Mouse (Mus musculus) C2C12 (cell line): ENCODE measurements at regions not wholly inside any gene's neighbourhood (a gene's known extent, or its start where the extent isn't known, plus 50 kb on each side); places are given as distances from the start of the nearest gene placed in this dataset.

ENCODE experiments used
- H3K27me3 ChIP-seq: one replicate; pipeline ENCODE4 v1.6.1; 2011; ENCODE audit not compliant: control insufficient read depth, insufficient read depth, insufficient read length
- H3K36me3 ChIP-seq: one replicate; pipeline ENCODE4 v1.6.1; 2011; ENCODE audit not compliant: control insufficient read depth, insufficient read depth
- H3K4me3 ChIP-seq: one replicate; pipeline ENCODE4 v1.5.1; 2011; ENCODE audit warnings: mild to moderate bottlenecking, control low read depth; ENCODE audit not compliant: poor library complexity, insufficient read depth, severe bottlenecking
- H3K79me2 ChIP-seq: one replicate; pipeline ENCODE4 v1.6.1; 2011; ENCODE audit not compliant: control insufficient read depth, insufficient read depth
- H3K79me3 ChIP-seq: one replicate; pipeline ENCODE4 v1.6.1; 2011; ENCODE audit warnings: low read depth, control low read depth
- H3ac ChIP-seq: one replicate; pipeline ENCODE3; 2011; ENCODE audit warnings: low read depth; ENCODE audit not compliant: control insufficient read depth, insufficient read length
- CEBPB ChIP-seq: IDR thresholded peaks from one replicate; pipeline ENCODE4 v1.6.1; 2011; ENCODE audit warnings: low read depth, mild to moderate bottlenecking, control low read depth, moderate library complexity
- CTCF ChIP-seq: IDR thresholded peaks from one replicate; pipeline ENCODE4 v1.5.1; 2011; ENCODE audit not compliant: control insufficient read depth, insufficient read depth, insufficient read length
- FOSL1 ChIP-seq: IDR thresholded peaks from one replicate; pipeline ENCODE4 v1.8.0; 2011; ENCODE audit warnings: mild to moderate bottlenecking, low read length; ENCODE audit not compliant: poor library complexity, insufficient read depth, severe bottlenecking
- MAX ChIP-seq: IDR thresholded peaks from one replicate; pipeline ENCODE4 v1.6.1; 2011; ENCODE audit warnings: mild to moderate bottlenecking, control low read depth
- MYOD1 ChIP-seq: IDR thresholded peaks from one replicate; pipeline ENCODE4 v1.6.1; 2011; ENCODE audit warnings: low read depth; ENCODE audit not compliant: control insufficient read depth, insufficient read length
- MYOG ChIP-seq: IDR thresholded peaks from one replicate; pipeline ENCODE4 v1.6.1; 2011; ENCODE audit not compliant: control insufficient read depth, insufficient read length; ENCODE audit errors: extremely low read depth
- USF1 ChIP-seq: IDR thresholded peaks from one replicate; pipeline ENCODE4 v1.6.1; 2011; ENCODE audit warnings: low read depth, mild to moderate bottlenecking, control low read depth, moderate library complexity

- Histone ChIP-seq H3ac (no peak overlapping the region), H3K79me3 (no peaks in the 10 kb centered on the region), H3K79me2 (no peaks in the 10 kb centered on the region), H3K27me3 (no peaks in the 10 kb centered on the region), H3K36me3 (no peaks in the 10 kb centered on the region), H3K4me3 (no peak overlapping the region)
- TF ChIP-seq MYOD1 (peak; percentile 69), FOSL1 (peak; percentile 94), CTCF (no peak), MAX (peak; percentile 39), USF1 (no peak), MYOG (no peak), CEBPB (peak; percentile 52)
Observed at GRCm38 (mm10) chr13:110929579-110929978, 325.2 kb upstream of the Actbl2 start.

DNA sequence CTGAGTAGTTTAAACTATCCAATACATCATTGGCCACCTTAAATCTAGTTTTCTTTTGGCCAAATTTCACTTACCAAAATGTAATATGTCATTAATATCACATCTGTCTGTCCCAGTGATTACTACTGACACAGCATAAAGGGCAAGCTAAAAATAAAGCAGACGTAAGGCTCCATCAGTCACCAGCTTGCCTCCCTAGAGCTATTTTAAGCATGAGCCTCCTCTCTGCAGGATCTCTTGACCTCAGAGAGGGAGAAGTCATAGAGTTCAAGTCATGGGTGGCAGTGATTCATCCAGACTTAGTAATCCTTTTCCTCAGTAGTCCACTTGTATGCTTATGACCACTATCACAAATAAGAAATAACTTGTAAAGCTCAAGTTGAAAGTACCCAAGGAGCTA lies 313.2 kb upstream of the Actbl2 start:
- no peak overlapping the region for H3K4me3 ChIP-seq
- H3ac ChIP-seq = no peak overlapping the region
- no peaks in the 10 kb centered on the region for H3K79me2 ChIP-seq
- no peak for TF ChIP-seq USF1
- no peak for TF ChIP-seq MYOD1
- TF ChIP-seq FOSL1 = no peak
- no peak for TF ChIP-seq CTCF
- TF ChIP-seq MAX = no peak
- no peak for TF ChIP-seq MYOG
- no peak for TF ChIP-seq CEBPB
- H3K27me3 ChIP-seq = no peaks in the 10 kb centered on the region
- H3K36me3 ChIP-seq = no peaks in the 10 kb centered on the region
- no peaks in the 10 kb centered on the region for H3K79me3 ChIP-seq

DNA sequence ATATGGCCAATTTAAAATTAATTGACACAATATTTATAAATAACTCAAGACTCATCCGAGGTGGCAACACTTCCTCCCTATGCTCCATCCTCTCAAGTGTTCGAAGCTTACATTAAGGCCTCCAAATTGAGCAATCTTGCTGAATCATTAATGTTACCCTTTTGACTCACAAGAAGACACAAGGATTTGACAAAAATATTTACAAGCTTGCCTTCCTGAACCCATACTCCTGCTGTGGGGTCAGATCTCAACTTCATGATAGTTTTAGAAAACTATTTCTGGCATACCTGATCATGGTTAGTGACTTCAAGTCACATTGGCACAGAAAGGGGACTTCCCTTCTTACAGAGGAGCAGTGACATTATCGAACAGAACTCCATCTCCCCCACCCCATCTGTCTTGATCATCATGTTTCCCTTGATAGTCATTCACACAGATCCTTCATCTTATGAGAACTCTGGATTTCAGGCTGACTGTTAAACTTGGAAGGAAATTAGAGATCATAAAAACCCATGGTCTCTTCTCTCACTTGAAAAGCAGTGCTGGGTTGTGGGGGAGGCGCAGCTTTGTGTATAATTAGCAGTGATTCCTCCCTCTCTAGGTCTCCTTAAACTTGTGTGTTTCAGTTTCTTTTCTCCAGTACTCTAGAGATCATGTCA lies 311.7 kb upstream of the Actbl2 start:
- no peak overlapping the region for H3K4me3 ChIP-seq
- H3K79me3 ChIP-seq = no peaks in the 10 kb centered on the region
- H3K27me3 ChIP-seq = no peaks in the 10 kb centered on the region
- no peak overlapping the region for H3ac ChIP-seq
- H3K79me2 ChIP-seq = no peaks in the 10 kb centered on the region
- no peaks in the 10 kb centered on the region for H3K36me3 ChIP-seq
- no peak for TF ChIP-seq FOSL1
- TF ChIP-seq CEBPB = peak; percentile 85

DNA sequence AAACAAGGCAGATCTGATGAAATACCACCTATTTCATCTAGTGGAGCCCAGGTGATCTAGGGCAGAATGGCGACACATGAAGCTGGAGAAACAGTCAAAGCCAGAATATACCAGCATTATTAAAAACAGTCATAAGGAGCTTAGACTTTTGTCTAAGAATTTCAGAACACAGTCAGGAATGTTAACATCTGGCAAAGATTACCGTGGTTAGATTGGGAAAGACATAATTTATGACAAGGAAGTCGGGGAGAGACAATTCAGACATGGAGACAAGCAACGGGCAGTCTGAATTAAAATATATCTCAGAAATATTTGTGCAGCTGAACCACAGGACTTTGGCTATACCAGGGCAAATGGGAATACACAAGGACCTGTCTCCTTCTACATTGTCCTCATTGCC lies 310.8 kb upstream of the Actbl2 start:
- Histone ChIP-seq H3K79me3 (no peaks in the 10 kb centered on the region), H3K79me2 (no peaks in the 10 kb centered on the region), H3K36me3 (no peaks in the 10 kb centered on the region), H3K27me3 (no peaks in the 10 kb centered on the region), H3ac (no peak overlapping the region), H3K4me3 (no peak overlapping the region)
- TF ChIP-seq CEBPB = peak; percentile 90
- TF ChIP-seq FOSL1 = no peak
- TF ChIP-seq MAX = no peak

DNA sequence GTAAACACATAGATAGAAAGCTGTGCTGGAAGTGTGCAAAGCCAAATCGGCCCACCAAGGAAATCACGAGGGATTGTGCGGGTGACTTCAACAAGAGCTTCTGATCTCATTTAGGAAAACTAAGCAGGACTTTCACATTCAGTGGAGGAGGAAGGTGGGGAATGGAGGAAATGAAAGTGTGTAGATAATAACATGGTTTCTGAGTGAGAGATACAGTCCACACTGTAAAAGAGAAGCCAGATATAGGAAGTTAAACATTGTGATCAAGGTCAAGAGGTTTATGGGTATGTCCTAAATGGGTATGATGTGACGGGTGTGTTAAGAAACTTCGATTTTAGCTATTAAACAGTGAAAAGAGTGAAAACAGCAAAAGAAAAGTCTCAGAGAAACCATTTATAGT lies 310.1 kb upstream of the Actbl2 start:
- Histone ChIP-seq H3K36me3 (no peaks in the 10 kb centered on the region), H3ac (no peak overlapping the region), H3K4me3 (no peak overlapping the region), H3K79me2 (no peaks in the 10 kb centered on the region), H3K27me3 (no peaks in the 10 kb centered on the region), H3K79me3 (no peaks in the 10 kb centered on the region)
- no peak for TF ChIP-seq FOSL1
- TF ChIP-seq CEBPB = no peak
- TF ChIP-seq MYOG = no peak
- TF ChIP-seq CTCF = no peak
- TF ChIP-seq MAX = no peak
- no peak for TF ChIP-seq USF1
- no peak for TF ChIP-seq MYOD1

DNA sequence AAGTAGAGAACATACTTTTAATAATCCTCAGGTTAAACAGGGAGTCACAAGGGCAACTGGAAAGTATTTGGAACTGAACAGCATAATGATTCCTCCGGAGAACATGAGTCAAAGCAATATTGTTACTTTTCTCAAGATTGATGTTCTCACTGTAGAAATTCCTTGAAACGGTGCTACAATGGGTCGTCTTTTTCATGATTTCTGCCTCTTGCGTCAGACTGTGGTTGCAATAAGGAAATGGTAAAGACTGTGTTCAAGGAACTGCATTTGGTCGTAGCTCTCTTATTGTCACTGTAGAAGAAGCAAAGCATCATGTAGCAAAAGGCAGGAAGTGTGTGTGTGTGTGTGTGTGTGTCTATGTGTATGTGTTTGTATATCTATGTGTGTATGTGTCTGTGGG lies 294.6 kb upstream of the Actbl2 start:
- no peak overlapping the region for H3K4me3 ChIP-seq
- peak; percentile 52 for TF ChIP-seq CEBPB
- TF ChIP-seq CTCF = no peak
- H3K79me2 ChIP-seq = no peaks in the 10 kb centered on the region

More for the DNA sequence above, 294.6 kb upstream of the Actbl2 start:
- Histone ChIP-seq H3K36me3 (no peaks in the 10 kb centered on the region), H3ac (no peak overlapping the region), H3K79me3 (no peaks in the 10 kb centered on the region), H3K27me3 (no peaks in the 10 kb centered on the region)
